Mouse (Mus musculus): ENCODE results near the gene Cd300lg. TPM values are rescaled to one million over a fixed set of nuclear protein-coding genes. Genes with fewer than 3 reads are reported as not detected.

The Cd300lg gene
- polyA plus RNA-seq, 1 experiment from 2014 or later: 5.4 TPM

- WGBS: 70% methylated on average over 8 of the region's 8 CpGs
- Histone ChIP-seq H3K4me1 (replicated peaks; ENCODE audit: control insufficient read depth, insufficient read depth, low read length) (no peaks in the 10 kb centered on the region), H3K4me2 (replicated peaks; ENCODE audit: low read depth) (no peak overlapping the region), H3K9ac (ENCODE audit: low read depth, low read length) (no peak overlapping the region), H3K27ac (ENCODE audit: low read depth, low read length) (no peak overlapping the region), H3K9me3 (ENCODE audit: control insufficient read depth) (no peaks in the 10 kb centered on the region), H3K36me3 (ENCODE audit: control insufficient read depth, insufficient read depth) (no peaks in the 10 kb centered on the region), H3K27me3 (replicated peaks; ENCODE audit: control insufficient read depth, insufficient read depth, low read length) (no peaks in the 10 kb centered on the region), H3K4me3 (ENCODE audit: low read depth, low read length) (no peak overlapping the region)
- TF ChIP-seq CTCF (IDR thresholded peaks at IDR 0.05; ENCODE audit: low read depth): no peak
- ATAC-seq: no peak
These were observed 6.4 kb upstream of the Cd300lg start for GRCm38 (mm10) chr11:102034887-102035286.

- WGBS: 78% methylated on average over 5 of the region's 5 CpGs
- TF ChIP-seq CTCF (IDR thresholded peaks at IDR 0.05; ENCODE audit: low read depth): no peak
- Histone ChIP-seq H3K4me2 (replicated peaks; ENCODE audit: low read depth) (no peak overlapping the region), H3K27ac (ENCODE audit: low read depth, low read length) (no peak overlapping the region), H3K4me1 (replicated peaks; ENCODE audit: control insufficient read depth, insufficient read depth, low read length) (no peaks in the 10 kb centered on the region), H3K36me3 (ENCODE audit: control insufficient read depth, insufficient read depth) (no peaks in the 10 kb centered on the region), H3K9me3 (ENCODE audit: control insufficient read depth) (no peaks in the 10 kb centered on the region), H3K4me3 (ENCODE audit: low read depth, low read length) (no peak overlapping the region), H3K9ac (ENCODE audit: low read depth, low read length) (no peak overlapping the region), H3K27me3 (replicated peaks; ENCODE audit: control insufficient read depth, insufficient read depth, low read length) (no peaks in the 10 kb centered on the region)
- ATAC-seq: no peak
These were observed 5.8 kb upstream of the Cd300lg start for GRCm38 (mm10) chr11:102035456-102035960.

DNA sequence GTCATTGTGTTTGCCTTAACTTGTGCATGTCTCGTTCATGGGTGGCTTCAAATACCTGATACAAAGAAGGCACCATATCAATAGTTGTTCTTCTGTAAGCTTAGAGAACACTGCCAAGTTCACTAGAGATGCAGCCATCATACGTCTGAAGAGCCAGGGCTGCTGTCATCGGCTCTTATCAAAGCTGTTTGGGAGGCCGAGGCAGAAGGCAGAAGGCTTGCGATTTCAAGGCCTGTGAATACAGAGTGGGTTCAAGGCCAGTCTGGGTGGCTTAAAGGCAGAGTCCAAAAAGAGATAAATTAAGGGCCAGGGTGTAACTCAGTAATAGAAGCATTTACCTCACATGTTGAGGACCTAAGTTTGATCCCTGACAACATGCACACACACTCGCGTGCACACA is 5.0 kb upstream of the Cd300lg start:
- Histone ChIP-seq H3K27ac (ENCODE audit: low read depth, low read length) (no peak overlapping the region), H3K36me3 (ENCODE audit: control insufficient read depth, insufficient read depth) (no peaks in the 10 kb centered on the region), H3K4me2 (replicated peaks; ENCODE audit: low read depth) (no peak overlapping the region), H3K4me3 (ENCODE audit: low read depth, low read length) (no peak overlapping the region), H3K9me3 (ENCODE audit: control insufficient read depth) (no peaks in the 10 kb centered on the region), H3K4me1 (replicated peaks; ENCODE audit: control insufficient read depth, insufficient read depth, low read length) (no peaks in the 10 kb centered on the region), H3K9ac (ENCODE audit: low read depth, low read length) (no peak overlapping the region), H3K27me3 (replicated peaks; ENCODE audit: control insufficient read depth, insufficient read depth, low read length) (no peaks in the 10 kb centered on the region)
- TF ChIP-seq CTCF (IDR thresholded peaks at IDR 0.05; ENCODE audit: low read depth): no peak
- 62% methylated on average over 7 of the region's 7 CpGs for WGBS
- ATAC-seq: no peak

DNA sequence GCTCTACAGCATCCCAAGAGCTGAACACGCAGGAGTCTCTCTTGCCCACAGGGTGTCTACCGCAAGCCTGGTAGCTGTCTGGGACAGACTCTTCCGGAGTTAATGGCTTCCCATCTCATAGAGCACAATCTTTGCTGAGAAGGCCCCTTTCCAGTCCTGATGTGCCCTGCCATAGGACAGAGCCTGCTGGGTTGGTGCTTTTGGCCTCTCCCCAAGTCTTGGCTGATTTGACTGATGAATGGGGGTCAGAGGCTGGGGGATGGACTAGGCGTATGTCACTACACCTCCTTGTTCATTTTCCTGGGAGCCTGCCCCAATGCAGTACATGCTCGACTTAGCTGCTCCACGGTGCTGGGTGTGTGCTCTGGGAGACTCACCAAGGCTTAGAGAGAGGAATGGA is 3.5 kb upstream of the Cd300lg start:
- Histone ChIP-seq H3K9me3 (ENCODE audit: control insufficient read depth) (no peaks in the 10 kb centered on the region), H3K36me3 (ENCODE audit: control insufficient read depth, insufficient read depth) (no peaks in the 10 kb centered on the region), H3K4me2 (replicated peaks; ENCODE audit: low read depth) (no peak overlapping the region), H3K4me3 (ENCODE audit: low read depth, low read length) (no peak overlapping the region), H3K4me1 (replicated peaks; ENCODE audit: control insufficient read depth, insufficient read depth, low read length) (no peaks in the 10 kb centered on the region), H3K9ac (ENCODE audit: low read depth, low read length) (no peak overlapping the region), H3K27me3 (replicated peaks; ENCODE audit: control insufficient read depth, insufficient read depth, low read length) (no peaks in the 10 kb centered on the region), H3K27ac (ENCODE audit: low read depth, low read length) (no peak overlapping the region)
- no peak for TF ChIP-seq CTCF (IDR thresholded peaks at IDR 0.05; ENCODE audit: low read depth)
- WGBS: 83% methylated on average over 6 of the region's 6 CpGs
- ATAC-seq: no peak

DNA sequence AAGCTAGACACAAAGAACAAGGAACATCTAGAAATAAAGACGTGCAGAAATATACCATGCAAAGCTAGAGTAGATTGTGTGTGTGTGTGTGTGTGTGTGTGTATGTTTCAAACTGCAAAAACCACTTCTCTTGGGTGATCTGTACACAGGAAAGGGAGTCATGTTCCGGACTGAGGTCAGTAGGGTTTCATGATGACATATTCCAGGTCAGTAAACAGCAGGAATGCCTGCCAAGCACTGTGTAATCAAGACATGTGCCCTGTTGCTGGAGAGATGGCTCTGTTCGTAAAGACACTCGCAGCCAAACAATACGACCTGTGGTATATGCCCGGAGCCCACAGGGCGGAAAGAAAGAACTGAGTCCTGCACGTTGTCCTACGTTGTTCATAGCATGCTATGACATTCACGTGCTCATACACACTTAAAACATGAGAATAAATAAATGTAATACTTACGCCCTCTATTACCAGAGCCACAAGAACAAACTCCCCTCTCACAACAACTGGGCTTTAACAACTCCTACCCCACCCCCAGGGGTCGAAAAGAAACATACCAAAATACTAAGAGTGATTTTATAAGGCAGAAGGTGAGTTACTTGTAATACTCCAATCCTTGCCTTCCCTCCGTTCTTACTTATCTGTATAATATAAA is 1.7 kb upstream of the Cd300lg start:
- no peaks in the 10 kb centered on the region for H3K27me3 ChIP-seq (replicated peaks; ENCODE audit: control insufficient read depth, insufficient read depth, low read length)

GRCm38 (mm10) chr11:102040138-102040524 is 1.2 kb upstream of the Cd300lg start:
- no peaks in the 10 kb centered on the region for H3K27me3 ChIP-seq (replicated peaks; ENCODE audit: control insufficient read depth, insufficient read depth, low read length)
- H3K4me2 ChIP-seq (replicated peaks; ENCODE audit: low read depth): 0 out of 2 replicates have a peak overlapping the region, but pooled peaks have one; percentile 27
- WGBS: 0% methylated on average over 9 of the region's 9 CpGs

More for the DNA sequence above, 1.7 kb upstream of the Cd300lg start:
- no peak overlapping the region for H3K9ac ChIP-seq (ENCODE audit: low read depth, low read length)
- TF ChIP-seq CTCF (IDR thresholded peaks at IDR 0.05; ENCODE audit: low read depth): no peak
- no peaks in the 10 kb centered on the region for H3K4me1 ChIP-seq (replicated peaks; ENCODE audit: control insufficient read depth, insufficient read depth, low read length)
- ATAC-seq: no peak
- 0 out of 2 replicates have a peak overlapping the region, but pooled peaks have one; percentile 27 for H3K4me2 ChIP-seq (replicated peaks; ENCODE audit: low read depth)
- no peaks in the 10 kb centered on the region for H3K9me3 ChIP-seq (ENCODE audit: control insufficient read depth)
- no peak overlapping the region for H3K27ac ChIP-seq (ENCODE audit: low read depth, low read length)
- H3K4me3 ChIP-seq (ENCODE audit: low read depth, low read length): no peak overlapping the region
- 48% methylated on average over 13 of the region's 13 CpGs for WGBS
- H3K36me3 ChIP-seq (ENCODE audit: control insufficient read depth, insufficient read depth): no peaks in the 10 kb centered on the region

More at GRCm38 (mm10) chr11:102040138-102040524, 1.2 kb upstream of the Cd300lg start:
- Histone ChIP-seq H3K9ac (ENCODE audit: low read depth, low read length) (no peak overlapping the region), H3K9me3 (ENCODE audit: control insufficient read depth) (no peaks in the 10 kb centered on the region), H3K27ac (ENCODE audit: low read depth, low read length) (no peak overlapping the region), H3K4me3 (ENCODE audit: low read depth, low read length) (no peak overlapping the region), H3K4me1 (replicated peaks; ENCODE audit: control insufficient read depth, insufficient read depth, low read length) (no peaks in the 10 kb centered on the region), H3K36me3 (ENCODE audit: control insufficient read depth, insufficient read depth) (no peaks in the 10 kb centered on the region)
- peak; percentile 96 for TF ChIP-seq CTCF (IDR thresholded peaks at IDR 0.05; ENCODE audit: low read depth)
- peak; percentile 93 for ATAC-seq
